Mouse (Mus musculus) bone marrow macrophage, adult 2 months (primary cell): ENCODE measurements around the gene Xrcc2. TPM values are rescaled to one million over a fixed set of nuclear protein-coding genes. Genes with fewer than 3 reads are reported as not detected.

ENCODE experiments used
- H3K27ac ChIP-seq: 2 replicates; pipeline ENCODE4 v1.5.1; 2012; ENCODE audit warnings: low read depth, low read length; ENCODE audit not compliant: insufficient read depth
- H3K4me1 ChIP-seq: 2 replicates; pipeline ENCODE4 v1.6.1; 2012; ENCODE audit warnings: low read length; ENCODE audit not compliant: control insufficient read depth, insufficient read depth
- H3K4me3 ChIP-seq: 2 replicates; pipeline ENCODE4 v1.5.1; 2012; ENCODE audit warnings: mild to moderate bottlenecking, low read length, moderate library complexity; ENCODE audit not compliant: insufficient read depth
- CTCF ChIP-seq: IDR thresholded peaks from 2 replicates; pipeline ENCODE4 v1.5.1; 2012; ENCODE audit warnings: low read depth, mild to moderate bottlenecking, low read length, moderate library complexity
- POLR2A ChIP-seq: IDR thresholded peaks from 2 replicates; pipeline ENCODE4 v1.6.1; 2012; ENCODE audit warnings: mild to moderate bottlenecking, low read depth, low read length, borderline replicate concordance
- polyA plus RNA-seq: library from polyadenylated mRNA; stranded (reverse); fragments of >200 nt; gene quantifications from 2 replicates; pipeline ENCODE4 v1.2.4, GENCODE M21; 2012; ENCODE audit not compliant: missing spikeins, insufficient read depth, insufficient read length

Xrcc2 gene
- polyA plus RNA-seq, 1 experiment: 4.2 TPM

DNA sequence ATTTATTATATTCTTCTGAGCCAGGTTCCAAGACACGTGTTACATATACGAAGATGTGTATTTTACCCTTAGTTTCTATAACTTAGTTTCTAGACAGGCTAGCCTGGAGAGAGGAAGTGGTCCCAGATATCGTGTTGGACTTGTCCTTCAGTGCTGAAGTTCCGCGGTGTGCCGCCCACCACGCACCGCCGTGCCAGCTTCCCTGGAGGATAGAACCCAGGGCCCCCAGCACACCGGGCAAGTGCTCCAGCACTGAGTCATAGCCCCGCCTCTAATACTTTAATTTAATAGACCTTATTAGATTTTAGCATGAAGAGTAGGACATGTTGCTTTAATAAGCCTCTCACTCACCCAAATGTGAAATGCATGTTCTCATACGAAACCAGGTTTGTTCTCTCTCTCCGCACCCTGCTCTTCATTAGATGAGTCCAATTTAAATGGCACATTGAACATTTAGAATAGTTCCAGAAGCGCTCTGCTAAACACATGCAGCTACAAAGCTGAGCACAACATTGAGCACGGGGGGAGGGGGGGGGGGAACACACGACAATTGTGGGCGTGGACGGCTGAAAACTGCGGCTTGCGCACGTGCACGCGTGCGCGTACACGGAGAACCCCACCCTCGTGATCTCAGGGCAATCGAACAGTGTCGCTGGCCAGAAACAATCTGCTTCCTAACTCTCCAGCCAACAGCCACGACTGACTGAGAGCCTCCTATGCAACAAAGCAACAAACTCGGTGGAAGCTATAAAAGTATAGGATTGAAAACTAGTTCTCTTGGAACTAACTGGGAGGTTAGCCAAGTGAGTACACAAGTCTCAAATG is 33.7 kb downstream of the Xrcc2 start:
- no peaks in the 10 kb centered on the region for H3K4me1 ChIP-seq
- H3K27ac ChIP-seq: no peak overlapping the region
- H3K4me3 ChIP-seq: no peak overlapping the region
- TF ChIP-seq CTCF (no peak), POLR2A (no peak)

DNA sequence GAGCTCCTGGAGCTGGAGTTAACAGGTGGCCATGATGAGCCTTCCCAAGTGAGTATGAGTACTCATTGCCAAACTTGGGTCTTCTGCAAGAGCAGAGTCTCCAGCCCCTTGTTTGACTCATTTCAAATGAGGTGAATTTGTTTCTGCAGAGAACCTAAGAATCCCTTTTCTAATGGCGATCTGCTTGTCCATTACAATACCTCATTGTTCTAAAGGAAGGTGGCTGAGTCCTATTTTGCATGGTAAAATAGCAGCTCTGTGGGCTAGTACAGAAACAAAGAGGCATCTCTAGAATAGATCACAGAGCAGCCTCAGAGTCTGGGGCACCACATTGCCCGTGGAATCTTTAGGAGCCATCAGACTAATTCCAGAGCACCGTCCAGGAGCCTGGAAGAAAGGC is 34.6 kb downstream of the Xrcc2 start:
- TF ChIP-seq CTCF: no peak
- TF ChIP-seq POLR2A: no peak

DNA sequence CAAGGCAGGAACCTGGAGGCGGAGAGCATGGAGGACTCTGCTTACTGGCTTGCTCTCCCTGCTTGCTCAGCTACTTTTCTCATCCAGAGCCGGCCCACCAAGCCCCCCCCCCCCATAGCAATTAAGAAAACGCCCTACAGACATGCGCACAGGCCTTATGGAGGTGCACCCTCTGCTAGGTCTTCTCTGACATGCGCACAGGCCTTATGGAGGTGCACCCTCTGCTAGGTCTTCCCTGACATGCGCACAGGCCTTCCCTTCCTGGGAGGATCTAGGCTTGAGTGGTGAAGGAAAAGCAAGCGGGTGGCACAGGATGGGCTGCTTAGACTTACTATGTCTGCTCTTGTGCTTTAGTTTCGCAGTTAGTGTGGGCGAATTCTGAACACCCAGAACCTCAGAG is 37.3 kb downstream of the Xrcc2 start:
- no peak for TF ChIP-seq CTCF
- no peak for TF ChIP-seq POLR2A
- no peak overlapping the region for H3K4me3 ChIP-seq
- H3K27ac ChIP-seq: no peak overlapping the region
- peaks cover 6% of the 10 kb centered on the region for H3K4me1 ChIP-seq

More for the DNA sequence above, 34.6 kb downstream of the Xrcc2 start:
- H3K4me1 ChIP-seq: peaks cover 4% of the 10 kb centered on the region
- no peak overlapping the region for H3K27ac ChIP-seq
- H3K4me3 ChIP-seq: no peak overlapping the region

DNA sequence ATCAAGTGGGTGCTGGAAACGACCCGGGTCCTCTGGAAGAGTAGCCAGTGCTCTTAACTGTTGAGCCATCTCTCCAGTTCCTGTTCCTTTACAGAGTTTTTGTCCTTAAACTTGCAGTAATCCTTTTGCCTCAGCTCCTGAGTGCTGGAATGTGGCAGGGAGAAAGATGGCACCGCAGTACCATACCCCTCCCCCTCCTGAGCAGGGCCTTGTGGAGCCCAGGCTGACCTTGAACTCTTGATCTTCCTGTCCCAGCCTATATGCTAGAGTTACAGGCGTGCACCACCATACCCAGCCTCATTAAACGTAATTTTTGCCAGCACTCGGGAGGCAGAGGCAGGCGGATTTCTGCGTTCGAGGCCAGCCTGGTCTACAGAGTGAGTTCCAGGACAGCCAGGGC is 38.9 kb downstream of the Xrcc2 start:
- H3K27ac ChIP-seq: no peak overlapping the region
- no peak overlapping the region for H3K4me3 ChIP-seq
- TF ChIP-seq CTCF (no peak), POLR2A (no peak)
- peaks cover 10% of the 10 kb centered on the region for H3K4me1 ChIP-seq

DNA sequence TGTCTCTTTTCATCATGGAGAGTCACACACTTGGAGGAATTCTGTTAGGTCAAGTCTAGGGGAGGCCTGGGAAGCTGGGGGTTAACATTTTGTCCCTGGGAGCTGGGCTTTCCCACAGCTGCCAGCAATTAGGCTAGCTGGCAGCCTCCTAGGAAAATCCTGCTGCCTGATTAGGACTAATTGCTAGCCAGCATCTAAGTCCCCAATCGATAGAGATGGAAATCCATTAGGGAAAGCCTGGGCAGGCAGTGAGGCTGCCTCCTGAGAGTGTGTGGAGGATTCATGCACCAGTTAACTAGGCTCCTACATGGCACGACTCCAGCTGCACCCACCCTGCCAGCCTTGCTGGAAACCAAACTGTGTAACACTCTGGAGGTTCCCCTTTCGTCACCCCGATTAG is 39.5 kb downstream of the Xrcc2 start:
- no peak for TF ChIP-seq POLR2A
- no peak for TF ChIP-seq CTCF
- no peak overlapping the region for H3K27ac ChIP-seq
- H3K4me1 ChIP-seq: peaks cover 10% of the 10 kb centered on the region
- H3K4me3 ChIP-seq: no peak overlapping the region

DNA sequence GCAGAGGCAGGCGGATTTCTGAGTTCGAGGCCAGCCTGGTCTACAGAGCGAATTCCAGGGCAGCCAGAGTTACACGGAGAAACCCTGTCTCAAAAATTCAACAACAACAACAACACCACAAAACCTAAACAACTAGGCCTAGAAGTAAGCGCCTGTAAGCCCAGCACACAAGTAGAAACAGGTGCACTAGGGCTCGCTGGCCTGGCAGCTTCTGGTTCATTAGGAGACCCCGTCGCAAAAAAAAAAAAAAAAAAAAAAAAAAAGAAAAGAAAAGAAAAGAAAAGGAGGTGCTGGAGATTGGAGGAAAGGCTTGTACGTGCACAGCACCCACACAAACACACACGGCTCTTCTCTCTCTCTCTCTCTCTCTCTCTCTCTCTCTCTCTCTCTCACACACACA is 40.1 kb downstream of the Xrcc2 start:
- TF ChIP-seq POLR2A (no peak), CTCF (no peak)
- Histone ChIP-seq H3K4me3 (no peak overlapping the region), H3K27ac (no peak overlapping the region), H3K4me1 (peaks cover 10% of the 10 kb centered on the region)

DNA sequence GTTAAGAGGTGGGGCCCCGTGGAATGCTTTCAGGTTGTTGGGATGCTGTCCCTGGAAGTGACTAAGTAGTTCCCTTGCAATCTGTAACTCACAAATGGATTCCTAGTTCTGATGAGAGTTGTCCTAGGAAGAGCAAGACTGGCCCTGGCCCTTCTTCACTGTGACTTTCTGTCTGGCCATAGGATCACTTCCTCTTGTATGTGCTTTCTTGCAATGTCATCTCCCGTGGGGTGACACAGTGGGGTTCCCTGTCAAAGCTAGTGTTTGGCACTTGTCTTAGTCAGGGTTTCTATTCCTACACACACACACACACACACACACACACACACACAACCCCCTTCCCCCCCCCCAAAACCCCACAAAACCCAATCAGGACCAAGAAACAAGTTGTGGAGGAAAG is 42.5 kb downstream of the Xrcc2 start:
- TF ChIP-seq POLR2A (no peak), CTCF (no peak)
- Histone ChIP-seq H3K27ac (no peak overlapping the region), H3K4me1 (peaks cover 10% of the 10 kb centered on the region), H3K4me3 (no peak overlapping the region)

DNA sequence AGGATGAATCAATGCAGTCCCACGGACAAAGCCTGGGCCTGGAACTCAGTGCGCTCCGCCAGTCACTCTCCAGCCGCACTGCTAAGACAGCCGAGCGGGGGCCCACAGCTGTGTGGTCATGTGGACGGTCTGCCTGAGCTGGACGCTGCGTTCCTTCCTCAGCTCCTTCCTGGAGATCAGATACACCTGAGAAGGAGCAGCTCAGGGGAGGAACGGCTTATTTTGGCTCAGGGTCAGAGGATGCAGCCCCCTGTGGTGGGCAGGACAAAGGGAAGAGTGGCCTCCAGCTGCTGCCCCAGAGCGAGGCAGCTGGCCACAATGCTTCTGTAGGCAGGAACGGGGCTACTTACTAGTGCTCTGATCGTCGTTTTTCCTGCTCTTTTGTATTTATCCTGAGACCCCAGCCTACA is 51.0 kb downstream of the Xrcc2 start:
- TF ChIP-seq CTCF: no peak
- TF ChIP-seq POLR2A: no peak
- Histone ChIP-seq H3K27ac (no peak overlapping the region), H3K4me3 (no peak overlapping the region), H3K4me1 (no peaks in the 10 kb centered on the region)

DNA sequence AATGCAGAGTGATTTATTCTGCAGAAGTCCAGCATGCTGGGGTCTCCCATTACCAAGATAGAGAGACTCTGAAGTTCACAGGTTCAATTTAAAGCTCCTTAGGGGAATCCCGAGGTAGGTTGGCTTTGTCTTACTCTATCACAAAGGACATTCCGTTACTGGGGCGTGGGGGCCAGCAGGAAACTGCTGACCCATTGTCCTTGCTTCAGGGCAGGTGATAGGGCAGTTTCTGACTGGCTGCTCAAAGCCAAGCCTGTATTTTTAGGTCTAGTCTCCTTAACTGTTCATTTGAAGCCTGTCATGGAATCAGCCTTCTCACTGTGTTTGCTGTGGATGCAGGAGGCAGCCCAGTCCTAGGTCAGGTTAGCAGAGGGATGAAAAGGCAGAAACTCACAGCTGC is 52.2 kb downstream of the Xrcc2 start:
- Histone ChIP-seq H3K4me1 (no peaks in the 10 kb centered on the region), H3K4me3 (no peak overlapping the region), H3K27ac (no peak overlapping the region)
- TF ChIP-seq POLR2A: no peak

DNA sequence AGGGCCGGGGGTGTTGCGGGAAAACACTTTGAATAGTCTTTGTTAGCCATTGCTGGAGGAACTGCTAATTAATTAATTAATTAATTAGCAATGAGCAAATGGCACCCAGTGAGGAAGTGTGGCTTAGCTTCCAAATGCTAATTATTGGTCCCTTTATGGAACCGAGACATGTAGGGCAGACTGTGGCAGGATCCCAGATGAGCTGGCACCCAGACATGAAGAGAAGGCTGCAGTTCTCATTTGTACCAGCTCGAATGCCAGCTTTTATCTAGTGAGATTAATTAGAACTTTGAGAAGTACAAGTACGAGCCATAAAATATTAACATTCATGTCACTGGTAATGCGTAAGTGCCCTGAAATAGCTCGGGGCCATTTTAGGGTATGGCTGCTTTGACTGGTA is 53.2 kb downstream of the Xrcc2 start:
- TF ChIP-seq CTCF (no peak), POLR2A (no peak)
- Histone ChIP-seq H3K27ac (no peak overlapping the region), H3K4me1 (no peaks in the 10 kb centered on the region), H3K4me3 (no peak overlapping the region)
